Mouse (Mus musculus): ENCODE results near the gene Icam5. TPM values are rescaled to one million over a fixed set of nuclear protein-coding genes. Genes with fewer than 3 reads are reported as not detected.
"Not testable (repeated sequence)": the region's sequence is repeated elsewhere in the genome, so short reads cannot be mapped to it uniquely, and the experiment has no call there.

Icam5 gene
- polyA plus RNA-seq (2012; ENCODE audit: insufficient read depth, insufficient read length, missing spikeins) = 0.31 TPM in 1 of 2 replicates, not detected in the other

GRCm38 (mm10) chr9:21031896-21032351 is at the start of gene Icam5:
Icam5 (plus strand) TSS chr9:21032073.
- Histone ChIP-seq H3K4me1 (ENCODE audit: control insufficient read depth, insufficient read depth, low read length) (0 out of 2 replicates have a peak, but pooled peaks cover 4% of the 10 kb centered on the region), H3K27ac (ENCODE audit: insufficient read depth, low read depth, low read length) (peak within 1 kb of the TSS; percentile 73), H3K4me3 (ENCODE audit: insufficient read depth, low read length) (peak within 1 kb of the TSS; percentile 66)
- no peak for TF ChIP-seq CTCF (IDR thresholded peaks at IDR 0.05; ENCODE audit: low read depth, low read length)
- TF ChIP-seq POLR2A (IDR thresholded peaks at IDR 0.05; ENCODE audit: borderline replicate concordance, low read depth, low read length) = no peak

GRCm38 (mm10) chr9:20982171-20982570 is 49.7 kb upstream of the Icam5 start:
- H3K4me3 ChIP-seq (ENCODE audit: insufficient read depth, low read length) = no peak overlapping the region

GRCm38 (mm10) chr9:20983169-20983568 is 48.7 kb upstream of the Icam5 start:
- H3K4me3 ChIP-seq (ENCODE audit: insufficient read depth, low read length) = no peak overlapping the region
- no peak for TF ChIP-seq CTCF (IDR thresholded peaks at IDR 0.05; ENCODE audit: low read depth, low read length)
- no peak for TF ChIP-seq POLR2A (IDR thresholded peaks at IDR 0.05; ENCODE audit: borderline replicate concordance, low read depth, low read length)
- no peak overlapping the region for H3K27ac ChIP-seq (ENCODE audit: insufficient read depth, low read depth, low read length)
- peaks cover 25% of the 10 kb centered on the region for H3K4me1 ChIP-seq (ENCODE audit: control insufficient read depth, insufficient read depth, low read length)

More at GRCm38 (mm10) chr9:20982171-20982570, 49.7 kb upstream of the Icam5 start:
- Histone ChIP-seq H3K4me1 (ENCODE audit: control insufficient read depth, insufficient read depth, low read length) (peaks cover 35% of the 10 kb centered on the region), H3K27ac (ENCODE audit: insufficient read depth, low read depth, low read length) (no peak overlapping the region)
- TF ChIP-seq POLR2A (IDR thresholded peaks at IDR 0.05; ENCODE audit: borderline replicate concordance, low read depth, low read length) (no peak), CTCF (IDR thresholded peaks at IDR 0.05; ENCODE audit: low read depth, low read length) (no peak)

- Histone ChIP-seq H3K4me3 (ENCODE audit: insufficient read depth, low read length) (no peak overlapping the region), H3K4me1 (ENCODE audit: control insufficient read depth, insufficient read depth, low read length) (no peaks in the 10 kb centered on the region), H3K27ac (ENCODE audit: insufficient read depth, low read depth, low read length) (no peak overlapping the region)
- no peak for TF ChIP-seq CTCF (IDR thresholded peaks at IDR 0.05; ENCODE audit: low read depth, low read length)
- TF ChIP-seq POLR2A (IDR thresholded peaks at IDR 0.05; ENCODE audit: borderline replicate concordance, low read depth, low read length) = no peak
Observed at GRCm38 (mm10) chr9:20986952-20987686, 44.8 kb upstream of the Icam5 start.

- no peak for TF ChIP-seq CTCF (IDR thresholded peaks at IDR 0.05; ENCODE audit: low read depth, low read length)
- no peak for TF ChIP-seq POLR2A (IDR thresholded peaks at IDR 0.05; ENCODE audit: borderline replicate concordance, low read depth, low read length)
- Histone ChIP-seq H3K4me1 (ENCODE audit: control insufficient read depth, insufficient read depth, low read length) (no peaks in the 10 kb centered on the region), H3K4me3 (ENCODE audit: insufficient read depth, low read length) (no peak overlapping the region), H3K27ac (ENCODE audit: insufficient read depth, low read depth, low read length) (no peak overlapping the region)
Observed at GRCm38 (mm10) chr9:20987953-20988352, 43.9 kb upstream of the Icam5 start.

GRCm38 (mm10) chr9:20990861-20991260 is 41.0 kb upstream of the Icam5 start:
- TF ChIP-seq CTCF (IDR thresholded peaks at IDR 0.05; ENCODE audit: low read depth, low read length) = no peak
- no peak for TF ChIP-seq POLR2A (IDR thresholded peaks at IDR 0.05; ENCODE audit: borderline replicate concordance, low read depth, low read length)
- no peak overlapping the region for H3K27ac ChIP-seq (ENCODE audit: insufficient read depth, low read depth, low read length)
- H3K4me1 ChIP-seq (ENCODE audit: control insufficient read depth, insufficient read depth, low read length) = peaks cover 5% of the 10 kb centered on the region; the same call in 1 of the 2 replicates
- H3K4me3 ChIP-seq (ENCODE audit: insufficient read depth, low read length) = no peak overlapping the region

GRCm38 (mm10) chr9:20991587-20991986 is 40.3 kb upstream of the Icam5 start:
- peaks cover 11% of the 10 kb centered on the region for H3K4me1 ChIP-seq (ENCODE audit: control insufficient read depth, insufficient read depth, low read length)
- H3K27ac ChIP-seq (ENCODE audit: insufficient read depth, low read depth, low read length) = no peak overlapping the region
- TF ChIP-seq POLR2A (IDR thresholded peaks at IDR 0.05; ENCODE audit: borderline replicate concordance, low read depth, low read length) (no peak), CTCF (IDR thresholded peaks at IDR 0.05; ENCODE audit: low read depth, low read length) (no peak)
- no peak overlapping the region for H3K4me3 ChIP-seq (ENCODE audit: insufficient read depth, low read length)

- Histone ChIP-seq H3K27ac (ENCODE audit: insufficient read depth, low read depth, low read length) (no peak overlapping the region), H3K4me1 (ENCODE audit: control insufficient read depth, insufficient read depth, low read length) (peaks cover 20% of the 10 kb centered on the region), H3K4me3 (ENCODE audit: insufficient read depth, low read length) (no peak overlapping the region)
- TF ChIP-seq POLR2A (IDR thresholded peaks at IDR 0.05; ENCODE audit: borderline replicate concordance, low read depth, low read length) (no peak), CTCF (IDR thresholded peaks at IDR 0.05; ENCODE audit: low read depth, low read length) (no peak)
Observed at GRCm38 (mm10) chr9:20993165-20993898, 38.5 kb upstream of the Icam5 start.

- no peak overlapping the region for H3K27ac ChIP-seq (ENCODE audit: insufficient read depth, low read depth, low read length)
- no peak for TF ChIP-seq CTCF (IDR thresholded peaks at IDR 0.05; ENCODE audit: low read depth, low read length)
- no peak for TF ChIP-seq POLR2A (IDR thresholded peaks at IDR 0.05; ENCODE audit: borderline replicate concordance, low read depth, low read length)
- H3K4me3 ChIP-seq (ENCODE audit: insufficient read depth, low read length) = no peak overlapping the region
- H3K4me1 ChIP-seq (ENCODE audit: control insufficient read depth, insufficient read depth, low read length) = peaks cover 20% of the 10 kb centered on the region
Observed at GRCm38 (mm10) chr9:20995069-20995468, 36.8 kb upstream of the Icam5 start.

GRCm38 (mm10) chr9:20997065-20997464 is 34.8 kb upstream of the Icam5 start:
- Histone ChIP-seq H3K27ac (ENCODE audit: insufficient read depth, low read depth, low read length) (peak overlapping the region; percentile 98), H3K4me3 (ENCODE audit: insufficient read depth, low read length) (peak overlapping the region; percentile 31)
- TF ChIP-seq CTCF (IDR thresholded peaks at IDR 0.05; ENCODE audit: low read depth, low read length) (no peak), POLR2A (IDR thresholded peaks at IDR 0.05; ENCODE audit: borderline replicate concordance, low read depth, low read length) (no peak)

GRCm38 (mm10) chr9:20998337-20998736 is 33.5 kb upstream of the Icam5 start:
- H3K4me3 ChIP-seq (ENCODE audit: insufficient read depth, low read length) = not testable (repeated sequence)
- peaks cover 21% of the 10 kb centered on the region for H3K4me1 ChIP-seq (ENCODE audit: control insufficient read depth, insufficient read depth, low read length)
- peak overlapping the region; percentile 98 for H3K27ac ChIP-seq (ENCODE audit: insufficient read depth, low read depth, low read length)

More at GRCm38 (mm10) chr9:20997065-20997464, 34.8 kb upstream of the Icam5 start:
- peaks cover 20% of the 10 kb centered on the region for H3K4me1 ChIP-seq (ENCODE audit: control insufficient read depth, insufficient read depth, low read length)

Measured in bone marrow macrophage, adult 2 months (primary cell).